Mouse (Mus musculus) right cerebral cortex, postnatal 10 days (tissue): ENCODE measurements around the gene Tbc1d17.

Source experiments
- DNase-seq, 2 experiments: peaks; one replicate each; pipeline ENCODE4 v3.0.0; 2021; ENCODE audit warnings: low spot score in 2 of 2

Gene Tbc1d17

DNA sequence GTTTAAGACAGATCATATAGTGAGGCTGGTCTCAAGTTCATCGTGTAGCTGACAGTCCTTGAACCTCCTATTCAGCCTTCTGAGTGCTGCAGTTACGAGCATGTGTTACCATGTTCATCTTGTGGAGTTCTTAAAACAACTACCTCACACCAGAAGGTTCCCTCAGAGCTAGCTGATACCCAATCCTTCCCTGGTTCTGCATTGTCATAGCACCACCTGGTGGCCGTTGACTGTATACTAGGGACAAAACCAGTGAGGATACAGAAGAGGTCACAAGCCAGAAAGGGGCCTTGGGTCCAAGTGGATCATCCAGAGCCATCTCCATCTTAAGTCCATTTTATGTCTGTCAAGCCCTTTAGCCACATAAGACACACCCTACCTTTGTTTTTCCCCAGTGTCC lies 24.0 kb downstream of the Tbc1d17 start:
- DNase-seq = peak; percentile 80 to 89

DNA sequence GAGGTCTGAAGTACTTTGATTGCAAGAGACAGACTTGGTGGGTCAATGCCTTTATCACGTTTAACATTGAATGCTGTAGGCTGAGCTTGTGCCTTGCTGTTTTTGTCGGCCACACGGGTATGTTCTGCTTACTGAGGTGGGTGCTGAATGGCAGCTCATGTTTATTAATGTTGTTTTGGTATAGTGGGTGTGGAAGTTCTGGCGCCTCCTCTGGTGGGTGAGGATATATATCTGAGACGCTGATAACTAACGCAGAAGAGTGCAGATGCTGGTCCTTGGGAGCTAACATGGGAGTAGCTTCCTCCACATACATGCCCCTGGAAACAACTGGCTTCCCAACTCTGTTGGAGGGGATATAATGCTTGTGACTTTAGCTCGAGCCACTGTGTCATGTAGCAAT lies 25.5 kb downstream of the Tbc1d17 start:
- DNase-seq = peak; percentile 16 to 25

DNA sequence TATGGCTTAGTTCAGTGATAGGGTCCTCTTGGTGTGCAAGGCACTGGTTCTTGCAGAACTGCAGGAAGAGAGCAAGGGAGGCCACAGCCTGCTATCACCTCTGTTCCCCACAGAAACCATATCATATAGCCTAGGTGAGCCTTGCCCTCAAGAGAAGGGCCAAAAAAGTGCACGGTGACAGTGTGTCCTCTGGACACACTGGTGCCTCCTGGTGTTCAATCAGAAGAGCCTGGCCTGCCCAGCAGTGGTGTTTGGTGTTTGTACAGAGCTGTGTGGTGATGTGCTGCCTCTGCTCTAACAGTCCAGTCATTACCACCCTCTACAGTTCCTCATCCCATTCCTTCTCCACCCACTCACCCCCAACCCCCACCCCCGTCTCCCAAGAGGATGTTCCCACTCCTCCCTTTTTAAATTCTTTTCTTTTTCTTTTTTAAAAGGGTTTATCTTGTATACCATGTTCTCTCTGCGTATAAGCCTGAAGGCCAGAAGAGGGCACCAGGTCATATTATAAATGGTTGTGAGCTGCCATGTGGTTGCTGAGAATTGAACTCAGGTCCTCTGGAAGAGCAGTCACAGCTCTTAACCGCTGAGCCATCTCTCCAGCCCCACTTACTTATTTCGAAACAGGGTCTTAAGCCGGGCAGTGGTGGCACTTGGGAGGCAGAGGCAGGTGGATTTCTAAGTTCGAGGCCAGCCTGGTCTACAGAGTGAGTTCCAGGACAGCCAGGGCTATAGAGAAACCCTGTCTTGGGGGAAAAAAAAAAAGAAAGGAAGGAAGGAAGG lies 27.0 kb downstream of the Tbc1d17 start:
- peak; percentile 12 to 19 for DNase-seq

DNA sequence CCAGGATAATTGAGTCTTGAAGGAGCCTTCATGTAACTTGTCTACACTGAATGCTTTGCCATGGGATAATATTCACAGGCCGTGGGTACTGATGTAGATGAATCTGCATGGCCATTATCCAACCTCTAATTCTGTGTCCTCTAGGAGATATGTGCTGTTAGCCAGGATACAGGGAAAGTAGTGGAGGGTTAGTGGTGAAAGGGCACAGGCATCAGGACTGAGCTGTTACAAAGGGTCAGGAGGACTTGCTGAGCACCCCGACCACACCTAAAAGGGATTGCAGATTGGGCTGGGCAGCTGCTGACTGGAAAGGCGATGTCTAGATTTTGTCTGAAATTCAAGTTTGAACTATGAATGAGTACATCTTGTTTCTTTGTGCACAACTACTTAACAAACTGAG lies 28.4 kb downstream of the Tbc1d17 start:
- DNase-seq = no peak

DNA sequence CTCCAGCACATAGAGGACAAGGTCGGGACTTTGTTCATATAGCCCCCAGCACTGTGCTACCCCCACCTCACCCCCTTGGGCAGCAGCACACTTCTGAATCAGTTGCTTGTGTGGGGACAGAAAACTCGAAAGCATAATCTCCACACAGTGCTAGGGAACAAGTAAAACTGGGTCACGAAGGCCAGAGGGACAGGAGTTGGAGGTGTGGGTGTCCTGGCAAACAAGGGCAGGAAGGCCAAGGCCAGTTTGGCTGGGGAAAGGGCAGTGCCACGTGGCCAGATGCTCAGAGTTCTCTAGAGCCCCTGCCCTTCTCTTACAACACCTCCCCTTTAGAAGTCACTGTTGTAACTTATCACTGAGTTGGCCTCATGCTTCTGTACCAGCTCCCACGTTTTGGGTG lies 29.0 kb downstream of the Tbc1d17 start:
- peak in 1 of 2 experiments; percentile 23 for DNase-seq

DNA sequence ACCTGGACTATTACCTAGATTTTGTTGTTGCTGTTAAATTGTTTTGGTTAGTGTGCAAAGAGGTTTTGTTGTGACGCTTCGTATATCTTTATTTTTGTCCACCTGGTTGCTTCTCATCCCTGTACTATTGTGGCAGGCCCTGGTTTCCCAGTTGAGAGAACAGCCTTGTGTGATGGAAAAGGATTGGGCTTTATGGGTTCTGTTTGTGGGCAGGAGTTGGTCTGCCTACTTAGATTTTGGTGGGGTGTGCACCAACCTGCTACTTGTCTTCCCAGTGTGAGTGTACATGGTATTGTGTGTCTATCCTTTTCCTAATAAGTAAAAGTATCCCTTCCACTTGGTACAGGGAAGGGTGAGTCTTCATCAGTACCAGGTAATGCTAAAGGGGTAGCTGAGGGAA lies 29.5 kb downstream of the Tbc1d17 start:
- DNase-seq = peak in 1 of 2 experiments; percentile 11

DNA sequence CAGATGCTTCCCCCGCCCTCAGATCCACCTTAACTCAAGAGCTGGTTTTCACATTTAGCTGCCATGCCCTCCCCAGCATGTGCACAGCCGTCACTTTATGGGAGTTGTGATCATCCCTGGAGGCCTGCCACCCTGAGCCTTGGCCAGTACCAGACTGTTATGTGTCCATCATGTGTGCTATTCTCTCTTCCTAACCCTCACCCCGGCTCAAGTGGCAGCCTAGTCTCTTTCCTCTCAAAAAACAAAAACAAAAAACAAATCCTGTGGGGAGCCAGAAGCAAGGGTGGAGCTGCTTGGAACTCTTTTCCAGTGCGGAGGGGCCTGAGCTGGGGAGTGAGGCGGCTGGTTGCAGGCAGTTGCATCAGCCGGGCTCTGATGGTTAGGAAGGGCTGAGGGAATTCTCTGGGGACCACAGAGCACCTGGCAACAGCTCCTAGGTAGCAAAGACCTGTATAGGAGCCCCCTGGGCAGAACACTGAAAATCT lies 30.1 kb downstream of the Tbc1d17 start:
- peak; percentile 44 to 58 for DNase-seq

DNA sequence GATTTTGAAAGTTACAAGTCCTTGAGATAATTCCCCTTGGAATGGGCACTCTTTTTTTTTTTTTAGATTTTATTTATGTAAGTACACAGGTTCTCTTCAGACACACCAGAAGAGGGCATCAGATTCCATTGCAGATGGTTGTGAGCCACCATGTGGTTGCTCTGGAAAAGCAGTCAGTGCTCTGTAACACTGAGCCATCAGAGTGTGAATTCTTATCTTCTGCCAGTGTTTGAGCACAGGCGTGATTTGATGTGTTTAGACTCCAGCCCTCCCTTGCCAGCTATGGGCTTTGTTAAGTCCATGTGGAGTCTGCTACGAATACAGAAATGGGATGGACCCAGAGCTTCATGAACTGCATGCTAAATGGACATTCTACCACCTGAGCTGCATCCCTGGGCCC lies 30.7 kb downstream of the Tbc1d17 start:
- DNase-seq = peak in 1 of 2 experiments; percentile 42

DNA sequence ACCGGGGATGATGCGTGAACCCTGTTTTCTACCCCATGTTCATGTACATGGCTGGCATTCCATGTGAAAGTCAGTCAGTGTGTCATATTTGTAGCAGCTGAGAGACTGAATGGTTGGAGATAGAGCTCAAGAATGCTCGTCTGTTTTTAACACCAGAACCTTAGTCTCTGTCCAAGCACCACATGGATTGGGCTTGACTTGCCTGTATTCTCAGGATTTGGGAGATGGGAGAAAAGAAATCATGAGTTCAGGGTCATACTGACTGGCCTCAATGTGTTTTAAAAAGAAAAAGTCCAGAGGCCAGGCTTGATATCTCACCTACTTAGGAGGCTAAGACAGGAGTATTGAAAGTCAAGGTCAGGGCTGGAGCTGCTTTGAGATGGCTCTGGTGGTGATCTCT lies 31.4 kb downstream of the Tbc1d17 start:
- no peak for DNase-seq

DNA sequence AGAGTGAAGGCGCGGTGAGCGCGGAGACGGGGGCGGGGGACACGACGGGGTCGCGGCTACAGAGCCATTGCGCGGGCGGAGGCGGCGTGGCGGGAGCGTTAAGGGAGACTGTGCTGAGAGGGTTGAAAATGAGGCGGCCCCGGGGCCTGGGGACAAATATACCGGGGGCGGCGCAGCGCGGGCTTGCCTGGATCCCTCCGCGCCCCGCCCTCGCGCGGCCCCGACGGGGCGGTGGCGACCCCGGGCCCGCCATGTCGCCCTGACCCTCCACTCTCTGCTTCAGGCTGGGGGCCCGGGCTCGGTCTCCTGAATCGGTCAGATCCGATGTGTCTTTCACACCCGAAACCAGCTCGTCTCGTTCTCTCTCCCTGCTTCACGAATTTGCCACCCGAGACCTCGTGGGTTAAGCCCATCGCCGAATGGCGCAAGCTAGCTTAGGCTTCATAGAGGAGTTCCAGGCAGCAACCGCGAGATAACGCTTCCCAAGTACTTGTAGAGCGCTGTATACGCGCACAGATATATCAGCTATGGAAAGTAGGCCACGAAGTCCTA lies 32.3 kb downstream of the Tbc1d17 start, which contains the start of gene Atf5:
Atf5 (minus strand) TSS at position 189 of the 552 bp plus-strand sequence.
- DNase-seq = no peak

DNA sequence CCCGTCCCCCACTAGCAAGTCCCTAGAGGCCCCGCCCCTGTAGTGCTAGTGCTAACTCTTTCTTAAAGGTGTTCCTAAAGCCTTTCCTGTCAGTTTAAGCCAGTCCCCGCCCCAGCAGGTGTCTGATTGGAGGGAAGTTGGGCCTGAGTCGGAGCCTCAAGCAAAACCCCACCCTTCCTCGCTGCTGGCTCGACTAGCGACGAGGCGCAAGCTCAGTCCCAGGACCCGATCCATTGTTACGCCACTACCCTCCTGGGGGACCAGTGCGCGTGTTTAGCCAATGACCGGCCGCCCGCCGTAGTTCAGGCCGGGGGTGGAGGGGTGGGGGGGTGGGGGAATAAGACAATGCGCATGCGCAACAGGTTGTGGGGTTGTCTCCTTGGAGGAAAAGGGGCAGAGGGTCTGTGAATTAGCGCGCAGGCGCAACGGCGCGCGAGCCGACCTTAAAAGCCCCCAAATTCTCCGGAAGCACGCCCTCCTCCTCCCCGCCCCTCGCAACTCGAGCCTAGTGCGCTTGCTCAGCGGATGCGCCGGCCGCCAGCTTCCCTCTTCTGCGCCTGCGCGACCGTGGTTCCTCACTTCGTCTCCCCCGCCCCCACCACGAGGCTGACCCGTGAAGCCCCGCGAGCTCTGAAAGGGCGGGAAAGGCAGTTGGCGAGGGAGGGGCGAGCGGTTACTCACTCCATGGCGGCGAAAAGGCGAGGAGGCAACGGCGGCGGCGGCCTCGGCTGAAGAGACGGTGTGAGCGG lies 33.0 kb downstream of the Tbc1d17 start, which contains the start of the genes Nup62 and Il4i1:
Nup62 (plus strand) TSS at position 368 of the 749 bp plus-strand sequence.
Il4i1 (plus strand) TSS at position 667 of the 749 bp plus-strand sequence.
- peak; percentile 99 to 100 for DNase-seq

DNA sequence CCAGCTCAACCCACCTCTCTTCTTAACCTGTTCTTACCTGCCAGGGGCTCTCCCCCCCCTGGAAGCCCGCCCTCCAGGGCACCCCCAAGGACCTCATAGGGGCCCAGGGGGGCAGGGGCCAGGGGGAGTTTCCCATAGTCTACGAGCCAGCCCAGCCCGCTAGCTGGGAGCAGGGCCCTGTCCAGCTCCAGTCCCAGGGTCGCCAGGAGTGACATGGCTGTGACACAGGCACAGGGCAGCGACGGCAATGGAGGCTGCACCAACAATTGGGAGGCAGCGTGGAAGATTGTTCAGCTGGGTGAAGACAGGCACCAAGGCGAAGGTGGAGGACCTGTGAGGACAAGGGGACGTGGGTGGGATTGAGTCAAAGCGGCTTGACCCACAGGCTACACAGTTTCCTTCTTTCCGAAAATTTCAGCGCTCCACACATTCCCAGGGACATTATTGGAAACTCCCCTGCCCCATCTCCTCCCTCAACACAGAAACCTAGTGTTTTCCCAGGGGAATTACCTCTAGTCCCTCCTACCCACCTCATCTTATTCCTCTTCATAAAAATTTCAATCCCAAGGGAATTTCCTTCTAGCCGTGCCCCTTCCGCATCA lies 33.8 kb downstream of the Tbc1d17 start:
- peak; percentile 44 to 51 for DNase-seq

DNA sequence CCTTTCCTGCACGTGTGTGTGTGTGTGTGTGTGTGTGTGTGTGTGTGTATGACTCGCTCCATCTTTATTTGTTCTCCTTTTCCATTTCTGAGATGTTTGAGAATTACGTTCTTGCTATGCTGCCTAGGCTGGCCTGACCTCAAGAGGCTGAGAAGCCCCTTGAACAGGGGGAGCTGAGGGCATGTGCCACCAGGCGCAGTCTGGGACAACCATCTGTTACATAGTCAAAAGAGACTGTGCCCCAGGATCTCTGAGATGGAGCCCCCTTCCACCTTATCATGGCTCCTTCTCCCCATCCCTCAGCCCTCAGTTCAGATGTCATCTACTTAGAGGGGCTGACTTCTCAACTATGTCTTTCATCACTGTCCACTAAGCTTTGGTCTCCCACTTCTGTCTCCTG lies 34.5 kb downstream of the Tbc1d17 start:
- DNase-seq = peak in 1 of 2 experiments; percentile 22

DNA sequence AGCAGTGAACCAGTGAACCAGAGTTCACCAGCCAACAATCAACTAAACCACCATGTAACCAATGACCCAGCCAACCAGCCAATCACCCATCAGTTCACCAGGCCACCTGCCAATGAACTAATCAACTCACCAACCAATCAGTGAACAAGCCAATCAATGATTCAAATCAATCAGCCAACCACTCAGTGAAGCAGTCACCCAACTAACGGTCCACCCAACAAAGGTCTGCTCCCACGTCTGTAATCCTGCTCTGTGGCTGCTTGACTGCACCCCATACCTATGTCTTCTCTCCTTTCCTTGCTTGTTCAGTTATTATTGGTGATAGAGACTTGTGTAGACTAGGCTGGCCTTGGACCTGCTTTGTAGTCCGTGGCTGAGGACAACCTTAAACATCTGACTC lies 34.9 kb downstream of the Tbc1d17 start:
- DNase-seq = peak in 1 of 2 experiments; percentile 26

DNA sequence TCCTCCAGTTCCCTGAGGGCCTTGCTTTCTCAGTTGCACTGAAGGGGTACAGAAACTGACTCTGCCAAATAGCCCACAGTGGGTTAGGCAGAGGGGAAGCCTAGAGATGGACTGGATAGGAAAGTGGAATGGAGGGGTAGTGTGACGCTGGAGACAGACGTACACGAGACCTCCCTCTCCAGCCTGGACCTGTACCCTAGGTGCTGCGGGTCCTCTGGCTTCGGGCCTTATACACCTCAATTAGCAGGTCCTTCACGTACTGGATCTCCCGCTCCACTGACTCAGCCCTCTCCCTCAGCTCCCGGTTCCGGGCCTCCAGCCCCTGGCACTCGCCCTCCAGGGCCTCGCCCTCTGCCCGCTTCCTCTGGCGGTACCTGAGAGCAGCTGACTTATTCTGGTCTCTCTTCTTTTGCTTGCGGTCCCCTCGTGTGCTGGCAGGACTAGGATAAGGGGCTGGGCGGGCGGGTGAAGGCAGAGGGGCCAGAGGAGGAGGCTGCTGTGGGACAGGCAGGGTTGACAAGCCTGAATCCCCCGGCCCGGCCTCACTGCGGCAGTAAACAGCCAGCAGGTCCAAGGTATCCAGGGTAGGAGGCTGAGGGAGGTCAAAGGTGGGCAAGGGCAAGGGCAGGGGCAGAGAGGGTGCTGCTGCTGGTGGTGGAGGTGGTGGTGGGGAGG lies 36.1 kb downstream of the Tbc1d17 start:
- peak in 1 of 2 experiments; percentile 25 for DNase-seq

DNA sequence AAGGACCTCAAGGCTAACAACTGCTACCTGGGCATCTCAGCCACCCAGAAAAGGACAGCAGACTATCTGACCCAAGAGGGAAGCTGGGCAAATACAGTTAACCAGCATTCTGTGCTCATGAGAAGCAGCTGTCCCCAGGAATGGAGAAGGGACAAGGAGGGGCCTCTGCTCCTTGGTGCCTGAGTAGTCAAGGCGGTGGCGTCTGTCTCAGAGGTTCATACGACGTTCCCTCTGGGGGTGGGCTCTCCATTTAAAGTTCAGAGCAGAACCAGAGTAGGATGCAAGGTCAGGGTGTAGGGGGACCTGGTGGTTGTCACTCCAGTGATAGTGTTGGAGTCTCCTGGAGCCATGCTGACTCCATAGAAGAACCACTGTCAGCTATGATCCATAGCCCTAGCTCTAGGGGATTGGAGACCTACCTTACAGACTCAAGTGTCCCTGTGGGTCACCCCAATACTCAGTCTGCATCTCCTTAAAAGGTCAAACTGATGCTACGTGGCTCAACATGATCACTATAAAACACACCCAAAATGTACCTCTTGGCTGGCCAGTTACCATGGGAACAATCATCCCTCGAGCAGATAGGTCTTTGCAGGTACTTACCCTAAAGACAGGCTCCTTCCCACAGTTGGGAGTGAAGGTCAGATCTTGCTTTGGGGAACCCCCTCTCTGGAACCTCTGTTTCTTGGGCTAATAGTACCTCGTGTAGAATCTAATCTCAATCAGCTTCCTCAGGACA lies 37.9 kb downstream of the Tbc1d17 start:
- peak in 1 of 2 experiments; percentile 17 for DNase-seq

DNA sequence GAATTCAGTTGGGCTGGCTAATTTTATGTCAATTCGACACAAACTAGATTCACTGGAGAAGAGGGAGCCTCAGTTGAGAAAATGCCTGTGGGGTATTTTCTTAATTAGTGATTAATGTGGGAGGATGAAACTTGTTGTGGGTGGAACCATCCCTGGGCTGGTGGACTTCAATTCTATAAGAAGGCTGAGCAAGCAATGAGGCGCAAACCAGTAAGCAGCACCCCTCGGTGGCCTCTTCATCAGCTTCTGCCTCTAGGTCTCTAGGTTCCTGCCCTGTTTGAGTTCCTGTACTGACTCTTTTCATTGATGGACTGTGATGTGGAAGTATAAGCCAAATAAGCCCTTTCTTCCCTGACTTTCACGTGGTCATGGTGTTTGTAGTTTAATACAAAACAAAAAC lies 38.5 kb downstream of the Tbc1d17 start:
- DNase-seq = peak; percentile 7 to 13

DNA sequence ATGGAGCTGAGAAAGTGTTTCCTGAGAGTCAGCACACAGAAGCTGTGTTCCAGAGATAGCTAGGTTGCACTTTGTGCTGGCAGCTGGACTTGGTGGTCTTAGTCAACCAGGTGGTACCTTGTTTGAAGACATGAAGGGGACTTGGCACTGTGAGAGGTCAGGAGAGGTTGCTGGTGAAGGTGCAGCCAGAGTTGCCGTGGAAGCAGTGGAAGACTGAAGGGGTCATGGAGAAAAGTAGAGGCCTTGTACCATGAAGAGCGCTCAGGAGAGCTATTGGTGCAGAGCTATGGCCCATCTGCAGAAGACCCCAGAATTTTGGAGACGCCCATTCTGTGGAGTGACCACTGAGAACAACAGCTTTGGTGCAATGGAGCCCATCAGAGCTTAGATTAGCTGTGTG lies 39.4 kb downstream of the Tbc1d17 start:
- DNase-seq = peak in 1 of 2 experiments; percentile 8

DNA sequence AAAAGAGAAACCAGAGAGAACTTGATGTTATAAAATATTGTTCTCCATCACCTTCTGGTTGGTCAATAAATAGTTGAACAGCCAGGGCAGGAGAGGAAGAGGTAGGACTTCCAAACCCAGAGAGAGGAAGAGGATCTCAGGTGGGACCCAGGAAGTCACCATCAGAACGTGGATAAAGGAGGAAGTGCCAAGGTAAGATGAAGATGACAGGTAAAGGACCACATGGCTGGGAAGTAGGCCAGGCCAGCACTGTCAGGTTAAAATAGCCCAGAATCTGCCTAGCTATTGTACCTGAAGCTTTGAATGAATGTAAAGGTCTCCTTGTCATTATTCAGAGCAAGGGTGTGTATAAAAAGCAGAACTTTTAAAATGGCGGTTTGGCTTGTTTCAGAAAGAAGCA lies 40.0 kb downstream of the Tbc1d17 start:
- DNase-seq = peak in 1 of 2 experiments; percentile 11

DNA sequence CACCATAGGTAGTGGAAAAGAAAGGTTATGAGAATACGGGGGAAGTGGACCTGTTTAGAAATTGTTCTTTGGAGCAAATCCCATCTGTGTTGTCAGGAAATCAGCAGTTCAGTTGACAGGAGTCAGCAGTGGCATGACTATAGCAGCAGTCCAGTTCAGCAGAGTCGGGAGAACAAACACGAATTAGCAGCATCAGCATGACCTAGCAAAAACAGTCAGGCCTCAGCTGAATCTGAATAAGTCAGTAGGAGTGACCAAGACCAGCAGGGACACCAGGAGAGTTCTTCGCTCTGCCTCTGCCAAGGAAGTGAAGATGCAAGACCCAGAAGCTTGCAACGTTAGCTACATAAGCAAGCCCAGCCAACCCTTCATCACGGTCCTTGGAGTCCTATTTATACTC lies 56.1 kb downstream of the Tbc1d17 start:
- no peak for DNase-seq
